Mouse (Mus musculus) cortical plate, adult 2 months (tissue): ENCODE measurements at regions not wholly inside any gene's neighbourhood (a gene's known extent, or its start where the extent isn't known, plus 50 kb on each side); places are given as distances from the start of the nearest gene placed in this dataset.

ENCODE experiments used
- CTCF ChIP-seq: fragments of 200-500 bp; IDR thresholded peaks from 2 replicates; pipeline ENCODE4 v1.5.1; 2011; ENCODE audit warnings: mild to moderate bottlenecking, control low read depth, low read length; ENCODE audit not compliant: insufficient read depth; ENCODE audit errors: extremely low read depth
- POLR2A ChIP-seq: fragments of 200-500 bp; IDR thresholded peaks from 2 replicates; pipeline ENCODE4 v1.6.1; 2011; ENCODE audit warnings: mild to moderate bottlenecking, low read length, control low read depth; ENCODE audit not compliant: insufficient read depth; ENCODE audit errors: extremely low read depth

GRCm38 (mm10) chr7:70548936-70549450 lies 182.5 kb upstream of the Nr2f2 start:
- TF ChIP-seq POLR2A (no peak), CTCF (no peak)
